Mouse (Mus musculus) right cerebral cortex, adult 2 months (tissue): ENCODE results near the gene Ube2q2.
"Not testable (repeated sequence)": the region's sequence is repeated elsewhere in the genome, so short reads cannot be mapped to it uniquely, and the experiment has no call there.

Experiments used
- DNase-seq, 2 experiments: peaks; one replicate each; pipeline ENCODE4 v3.0.0; 2021 to 2022; ENCODE audit warnings: low spot score in 2 of 2

Ube2q2 gene

GRCm38 (mm10) chr9:55172195-55172685 is 23.6 kb downstream of the Ube2q2 start:
- no peak for DNase-seq

DNA sequence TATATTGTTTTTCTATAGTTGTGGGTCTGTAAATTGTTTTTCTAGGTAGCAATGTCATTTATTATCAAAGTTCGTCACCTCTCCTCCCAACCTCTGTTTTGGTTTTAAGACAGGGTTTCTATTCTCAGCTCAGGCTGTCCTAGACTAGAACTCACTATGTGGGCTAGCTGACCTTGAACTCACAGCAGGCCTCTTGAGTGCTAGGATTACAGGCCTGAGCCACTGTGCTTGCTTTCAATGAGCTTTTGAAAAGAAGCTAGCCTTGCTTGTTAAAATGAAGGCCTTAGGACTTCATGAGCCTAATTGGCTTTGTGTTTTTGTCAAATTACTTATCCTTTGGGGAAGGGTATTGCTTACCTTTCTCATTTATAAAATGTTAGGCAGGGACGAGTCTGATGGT is 25.6 kb downstream of the Ube2q2 start:
- no peak for DNase-seq

DNA sequence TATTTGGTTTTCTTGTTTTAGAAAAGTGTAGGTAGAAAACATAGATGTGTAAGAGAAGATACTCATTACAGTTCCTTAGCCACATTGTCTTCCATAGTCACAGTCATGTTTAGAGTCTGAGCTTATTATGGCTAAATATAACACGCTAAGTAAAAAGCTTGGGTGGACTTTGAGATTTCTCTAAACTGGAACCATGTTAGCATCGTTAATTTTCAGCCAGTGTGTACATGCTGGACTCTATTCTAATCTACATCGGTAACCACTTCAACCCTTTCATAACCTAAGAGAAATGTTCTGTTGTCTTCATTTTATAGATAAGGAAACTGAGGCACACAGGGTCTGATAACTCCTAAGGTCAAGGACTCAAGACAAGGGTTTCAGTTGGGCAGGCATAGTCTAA is 47.2 kb downstream of the Ube2q2 start:
- DNase-seq: no peak

DNA sequence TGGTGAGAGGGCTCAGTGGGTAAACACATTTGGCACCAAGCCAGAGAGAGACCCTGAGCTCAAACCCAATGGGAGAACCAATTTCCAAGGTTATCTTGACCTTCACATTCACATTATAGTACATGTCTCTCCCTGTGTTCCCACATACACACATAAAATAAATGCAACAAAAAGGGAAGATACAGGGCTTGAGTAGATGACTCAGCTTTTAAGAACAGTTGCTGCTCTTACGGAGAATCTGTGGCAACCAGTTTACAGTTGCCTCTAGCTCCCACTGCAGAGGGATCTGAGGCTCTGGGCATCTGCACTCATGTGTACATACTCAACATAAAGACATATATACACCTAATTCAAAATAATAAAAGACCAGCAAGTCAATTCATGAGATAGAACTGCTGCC is 49.6 kb downstream of the Ube2q2 start:
- DNase-seq: no peak

DNA sequence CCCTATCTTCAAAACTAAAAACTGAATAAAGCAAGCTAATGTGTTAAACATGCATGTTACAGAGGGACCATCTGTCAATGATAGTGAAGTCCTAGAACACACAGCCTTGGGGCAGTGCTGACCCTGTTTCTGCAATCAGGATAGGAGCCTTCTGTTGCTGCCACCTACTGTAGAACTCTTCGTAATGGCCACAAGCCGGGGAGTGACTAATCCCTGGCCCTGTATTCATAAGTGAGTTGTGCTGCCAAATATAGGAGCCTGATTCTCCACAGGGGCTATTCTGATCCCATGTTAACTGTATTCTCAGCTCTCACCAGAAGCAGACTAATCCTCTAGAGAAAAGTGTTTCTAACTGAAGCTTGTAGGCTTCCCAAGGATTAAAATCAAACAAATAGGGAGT is 50.7 kb downstream of the Ube2q2 start:
- DNase-seq: peak; percentile 39 to 55

DNA sequence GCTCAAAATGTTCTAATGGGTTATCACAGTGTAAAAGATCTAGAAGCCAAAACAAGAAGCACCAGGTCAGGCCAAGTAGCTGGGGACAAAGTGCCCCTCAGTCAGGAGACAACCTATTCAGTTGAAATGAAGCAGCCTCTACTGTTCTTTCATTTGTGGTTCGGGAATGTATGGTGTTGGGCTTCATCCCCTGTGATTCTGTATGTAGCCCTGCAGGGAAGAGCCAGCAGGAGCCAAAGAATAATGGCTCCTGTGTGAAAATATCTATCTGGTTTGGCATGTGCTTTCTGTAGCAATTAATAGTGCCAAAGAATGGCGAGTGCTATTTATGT is 59.8 kb downstream of the Ube2q2 start:
- peak in 1 of 2 experiments; percentile 33 for DNase-seq

DNA sequence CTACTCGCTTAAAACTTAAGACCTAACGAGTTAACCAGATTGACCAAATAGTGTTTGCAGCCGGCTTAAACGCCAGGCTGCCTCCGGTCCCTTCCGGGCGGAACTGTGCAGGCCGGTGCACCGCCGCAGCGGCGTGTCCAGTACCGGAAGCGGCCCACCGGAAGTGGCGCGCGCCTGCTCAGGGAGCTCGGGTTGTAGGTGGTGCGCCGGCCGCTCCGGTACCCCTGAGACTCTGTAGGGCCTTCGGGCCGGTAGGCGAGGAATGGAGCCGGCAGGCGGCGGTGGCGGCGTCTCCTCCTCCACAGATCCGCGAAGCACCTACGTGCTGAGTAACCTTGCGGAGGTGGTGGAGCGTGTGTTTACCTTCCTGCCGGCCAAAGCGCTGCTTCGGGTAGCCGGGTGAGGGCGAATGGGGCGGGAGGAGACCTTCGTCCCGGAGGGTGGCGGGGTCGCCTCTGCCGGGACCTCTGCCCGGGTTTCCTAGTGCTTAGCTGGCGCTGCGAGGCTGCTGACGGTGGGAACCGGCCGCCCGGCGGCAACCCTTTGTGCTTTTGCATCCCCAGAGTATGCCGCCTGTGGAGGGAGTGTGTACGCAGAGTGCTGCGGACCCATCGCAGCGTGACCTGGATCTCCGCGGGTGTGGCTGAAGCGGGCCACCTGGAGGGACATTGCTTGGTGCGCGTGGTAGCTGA is 60.3 kb downstream of the Ube2q2 start, which contains the start of gene Fbxo22:
TSS of gene Fbxo22 (plus strand) at position 136 of the 692 bp plus-strand sequence.
- peak; percentile 80 to 82 for DNase-seq

- DNase-seq: no peak
Measured at GRCm38 (mm10) chr9:55211611-55212010, 63.0 kb downstream of the Ube2q2 start.

DNA sequence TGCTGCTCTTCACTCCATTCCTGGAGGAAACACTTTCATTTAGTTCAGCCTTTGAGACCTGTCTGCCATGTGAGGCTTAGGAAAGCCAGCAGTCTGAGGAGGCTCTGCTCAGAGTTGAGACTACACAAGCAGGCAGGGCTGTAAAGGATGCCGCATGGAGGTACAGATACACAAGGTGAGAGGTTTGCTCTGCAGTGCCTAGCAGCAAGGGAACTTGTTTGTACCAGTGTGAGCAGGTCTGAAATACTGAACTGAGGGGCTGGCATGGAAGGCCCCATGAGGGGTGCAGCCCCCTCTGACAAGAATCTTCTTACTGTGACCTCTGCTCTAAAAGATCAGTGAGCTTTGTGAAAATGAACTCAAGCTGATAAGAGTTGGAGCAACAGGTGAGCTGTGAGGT is 64.7 kb downstream of the Ube2q2 start:
- no peak for DNase-seq

- DNase-seq: no peak
Measured at GRCm38 (mm10) chr9:55215056-55215455, 66.4 kb downstream of the Ube2q2 start.

DNA sequence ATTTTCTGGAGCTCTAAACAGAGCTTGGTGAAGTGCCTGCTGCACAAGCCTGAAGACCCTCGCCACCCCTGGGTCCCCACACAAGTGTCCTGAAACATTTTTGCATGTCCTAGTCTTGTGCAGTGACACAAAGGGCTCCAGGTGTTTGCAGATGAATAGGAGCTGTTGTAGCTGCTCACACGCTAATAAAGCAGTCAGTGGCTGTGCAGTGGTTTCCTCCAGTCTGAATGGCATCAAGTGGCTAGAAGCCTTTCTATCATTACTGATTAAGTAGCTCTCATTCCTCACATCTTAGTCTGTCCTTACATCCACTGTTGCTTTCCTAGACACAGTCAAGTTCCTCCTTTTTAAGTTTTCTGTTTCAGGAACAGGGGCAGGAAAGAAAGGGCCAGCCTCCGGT is 67.0 kb downstream of the Ube2q2 start:
- DNase-seq: no peak

DNA sequence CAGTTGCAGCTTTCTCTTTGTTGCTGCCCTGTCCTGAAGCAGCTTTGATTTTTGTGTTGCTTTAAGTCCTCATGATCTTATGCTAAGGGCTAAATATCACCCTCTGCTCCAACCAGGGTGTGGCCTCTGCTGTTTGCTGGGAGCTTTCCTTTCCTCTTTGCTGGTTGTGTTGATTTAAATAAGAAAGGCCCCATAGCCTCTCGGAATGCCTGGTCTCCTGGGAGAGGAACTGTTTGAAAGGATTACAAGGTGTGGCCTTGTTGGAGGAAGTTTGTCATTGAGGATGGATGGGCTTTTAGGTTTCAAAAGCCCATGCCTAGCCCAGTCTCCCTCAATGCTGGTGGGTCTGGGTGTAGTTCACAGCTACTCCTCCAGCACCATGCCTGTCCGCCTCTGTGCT is 67.4 kb downstream of the Ube2q2 start:
- DNase-seq: no peak

GRCm38 (mm10) chr9:55217381-55217780 is 68.7 kb downstream of the Ube2q2 start:
- no peak for DNase-seq

DNA sequence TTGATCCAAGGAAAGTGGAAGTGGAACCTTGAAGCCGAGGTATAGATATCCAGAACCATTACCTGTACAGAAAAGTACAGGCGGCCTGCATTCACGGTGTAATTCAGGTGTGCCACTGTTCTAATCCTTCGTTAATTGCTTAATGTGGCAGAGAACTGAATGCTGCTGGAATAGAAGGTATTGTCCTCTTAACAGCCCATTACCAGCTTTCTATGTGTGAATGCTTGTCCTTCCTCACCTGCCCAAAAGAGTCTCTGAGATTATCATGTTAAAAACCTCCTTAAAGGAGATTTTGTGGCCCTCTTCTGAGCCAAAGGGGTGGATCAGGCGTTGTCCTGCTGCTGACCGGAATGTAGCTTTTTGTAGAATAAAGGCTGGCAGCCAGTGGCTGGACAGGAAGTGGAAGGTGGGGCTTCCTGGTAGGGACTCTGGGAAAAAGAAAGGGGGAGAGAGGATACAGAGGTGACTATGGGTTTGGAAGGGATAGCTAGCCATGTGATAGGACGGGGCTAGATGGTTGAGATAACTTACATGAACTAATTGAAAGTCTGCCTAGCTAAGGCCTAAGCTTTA is 76.6 kb downstream of the Ube2q2 start:
- no peak for DNase-seq

- peak; percentile 41 to 46 for DNase-seq
Measured at GRCm38 (mm10) chr9:55226251-55226650, 77.6 kb downstream of the Ube2q2 start.

GRCm38 (mm10) chr9:55228149-55228548 is 79.5 kb downstream of the Ube2q2 start:
- DNase-seq: no peak

GRCm38 (mm10) chr9:55229010-55229409 is 80.4 kb downstream of the Ube2q2 start:
- no peak for DNase-seq

GRCm38 (mm10) chr9:55231544-55231943 is 82.9 kb downstream of the Ube2q2 start:
- DNase-seq: peak in 1 of 2 experiments; percentile 21

DNA sequence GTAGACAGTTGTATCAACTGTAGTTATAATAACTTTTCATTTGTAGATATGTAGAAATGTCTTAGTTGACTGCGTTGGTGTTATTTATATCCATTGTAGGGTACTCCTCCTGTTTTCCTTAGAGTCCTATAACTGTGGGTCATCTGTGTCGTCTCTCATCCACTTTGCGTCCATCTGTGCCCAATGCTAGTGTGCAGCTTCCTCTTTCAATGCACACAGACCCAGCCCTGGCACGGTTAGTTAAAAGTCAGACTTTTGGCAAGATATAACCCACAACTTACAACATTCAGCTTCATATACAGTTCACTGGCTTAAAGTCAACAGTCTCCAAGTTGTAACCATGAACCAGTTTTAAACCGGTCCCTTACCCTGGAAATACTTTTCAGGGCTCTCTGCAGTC is 83.5 kb downstream of the Ube2q2 start:
- DNase-seq: no peak

DNA sequence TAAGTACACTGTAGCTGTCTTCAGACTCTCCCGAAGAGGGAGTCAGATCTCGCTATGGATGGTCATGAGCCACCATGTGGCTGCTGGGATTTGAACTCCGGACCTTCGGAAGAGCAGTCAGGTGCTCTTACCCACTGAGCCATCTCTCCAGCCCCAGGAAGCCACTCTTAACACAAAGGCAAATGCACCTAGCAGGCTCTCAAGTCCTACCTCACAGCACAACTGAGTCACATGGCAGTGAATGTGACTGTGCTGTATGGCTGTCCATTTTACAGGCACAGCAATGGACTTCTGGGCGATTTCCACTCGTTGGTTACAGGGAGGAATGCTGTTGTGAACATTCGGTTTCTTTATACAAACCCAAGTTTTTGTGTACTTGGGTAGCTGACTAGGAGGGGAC is 83.9 kb downstream of the Ube2q2 start:
- no peak for DNase-seq

GRCm38 (mm10) chr9:55233076-55233475 is 84.4 kb downstream of the Ube2q2 start:
- not testable (repeated sequence) for DNase-seq

DNA sequence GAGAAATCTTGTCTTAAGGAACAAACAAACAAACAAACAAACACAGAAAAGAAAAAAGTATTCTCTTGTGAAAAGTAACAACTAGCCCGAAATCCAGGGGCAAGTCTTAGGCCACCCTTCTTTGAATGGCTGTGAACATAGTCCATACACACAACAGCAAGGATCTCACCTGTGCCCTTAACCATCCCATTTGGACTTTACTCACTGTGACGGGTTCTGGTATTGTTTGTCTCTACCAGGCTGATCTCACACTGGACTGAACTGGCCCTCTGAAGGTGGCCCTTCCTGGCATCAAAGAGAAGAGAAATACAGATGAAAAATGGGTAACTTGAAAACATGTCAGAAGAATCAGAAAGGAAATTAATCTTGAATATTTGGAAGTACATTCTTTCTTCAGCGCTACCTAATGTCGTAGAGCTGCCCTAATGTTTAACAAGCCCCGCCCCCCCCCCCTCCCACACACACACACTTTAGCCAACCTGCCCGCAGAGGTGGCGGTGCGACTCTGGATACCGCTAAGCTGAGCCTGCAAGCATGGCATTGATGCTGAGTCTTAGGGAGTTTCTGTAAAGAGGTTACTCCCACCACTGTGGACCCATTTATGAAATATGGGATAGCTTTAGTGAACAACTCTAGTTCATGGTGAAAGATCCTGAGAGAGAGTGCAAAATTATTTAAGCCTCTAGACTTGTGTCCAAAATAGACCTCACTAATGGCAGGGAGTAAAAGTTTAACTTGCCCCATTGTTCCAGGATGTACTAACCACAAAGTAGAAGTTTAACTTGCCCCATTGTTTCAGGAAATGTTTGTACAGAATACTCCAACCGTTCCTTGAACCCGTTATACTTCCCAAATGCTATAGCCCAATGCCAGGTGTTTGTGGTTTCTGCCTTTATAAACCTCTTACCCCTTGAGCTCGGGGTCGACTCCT is 87.8 kb downstream of the Ube2q2 start:
- DNase-seq: no peak

DNA sequence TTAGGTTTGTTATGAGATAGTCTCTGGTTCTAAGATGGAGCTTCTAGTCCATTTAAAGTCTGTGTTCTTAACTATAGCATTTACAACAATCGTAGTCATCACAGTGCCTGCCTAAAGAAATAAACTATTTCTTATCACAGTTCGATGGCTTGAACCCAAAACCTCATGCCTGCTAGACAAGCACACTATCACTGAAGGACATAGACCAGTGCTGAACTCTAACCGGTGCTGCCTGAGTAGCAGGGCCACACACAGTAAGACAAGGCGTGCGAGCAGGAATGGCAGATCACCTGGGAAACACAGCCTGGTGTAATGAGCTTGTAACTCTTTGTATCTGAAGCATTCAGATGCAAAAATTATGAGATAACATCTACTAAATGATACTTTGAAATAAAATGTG is 92.2 kb downstream of the Ube2q2 start:
- no peak for DNase-seq
